Mouse (Mus musculus) spleen, embryonic (tissue): ENCODE data around the gene Tbk1.

Experiments used
- CTCF ChIA-PET: fragments of 350-600 bp; sonication (Branson Sonifier 250); formaldehyde crosslinking; loops from one replicate; lab custom pipeline; 2022; lab: Charles Lee

Gene Tbk1

GRCm38 (mm10) chr10:121501160-121501559 is 85.4 kb downstream of the Tbk1 start:
- CTCF ChIA-PET: interaction anchor here (0.6 to 1.1 kb wide), 4 partner anchors 9 to 145 kb away, joined by 3 to 16 read pairs (median 9); no protein-coding TSS in a partner anchor

- CTCF ChIA-PET: interaction anchor here (0.7 to 1.2 kb wide), 2 partner anchors 11 to 66 kb away, joined by 3 to 9 read pairs; no protein-coding TSS in a partner anchor
Measured at GRCm38 (mm10) chr10:121500034-121500433, 86.6 kb downstream of the Tbk1 start.

- CTCF ChIA-PET: interaction anchor here (0.5 kb wide), 1 partner anchor 73 kb away, joined by 7 read pairs; no protein-coding TSS in a partner anchor
Measured at GRCm38 (mm10) chr10:121499063-121499462, 87.5 kb downstream of the Tbk1 start.

- CTCF ChIA-PET: interaction anchor here (0.8 kb wide), 1 partner anchor 88 kb away, joined by 4 read pairs; no protein-coding TSS in a partner anchor
Measured at GRCm38 (mm10) chr10:121498481-121498904, 88.1 kb downstream of the Tbk1 start.

- CTCF ChIA-PET: interaction anchor here (0.8 kb wide), 1 partner anchor 88 kb away, joined by 4 read pairs; no protein-coding TSS in a partner anchor
Measured at GRCm38 (mm10) chr10:121497968-121498367, 88.6 kb downstream of the Tbk1 start.

GRCm38 (mm10) chr10:121496616-121497015 is 90.0 kb downstream of the Tbk1 start:
- CTCF ChIA-PET: no interaction called here
